Mouse (Mus musculus): ENCODE results near the gene Tdrd7. TPM values are rescaled to one million over a fixed set of nuclear protein-coding genes. Genes with fewer than 3 reads are reported as not detected.

Tdrd7 gene
- total RNA-seq, 2 experiments from 2014 or later = 16.8 to 21.0 TPM

Other genes starting within 250 kb of the Tdrd7 start
- gene Aldh1b1, start 166.3 kb upstream of the Tdrd7 start, total RNA-seq (2021) = 10 to 100 TPM; 22.1 to 28.1 TPM
- under 1 TPM in 1 of 2 experiments, not detected in 1; 0.12 TPM for gene Igfbpl1, start 138.4 kb upstream of the Tdrd7 start, total RNA-seq (2021)
- 1 to 10 TPM; 4.8 to 8.1 TPM for gene Stra6l, start 116.7 kb upstream of the Tdrd7 start, total RNA-seq (2021)
- gene Ccdc180, start 75.0 kb upstream of the Tdrd7 start, total RNA-seq (2021) = under 1 TPM; 0.06 to 0.09 TPM
- 10 to 100 TPM in 1 of 2 experiments, 1 to 10 TPM in 1; 6.9 to 22.7 TPM for gene Tmod1, start 73.6 kb downstream of the Tdrd7 start, total RNA-seq (2021)
- 10 to 100 TPM; 42.8 to 44.1 TPM for gene Ncbp1, start 173.3 kb downstream of the Tdrd7 start, total RNA-seq (2021)
- gene Tstd2, start 173.4 kb downstream of the Tdrd7 start, total RNA-seq (2021) = 10 to 100 TPM; 22.3 to 28.5 TPM
- 10 to 100 TPM; 19.0 to 24.2 TPM for gene Xpa, start 231.0 kb downstream of the Tdrd7 start, total RNA-seq (2021)